Mouse (Mus musculus) spleen, adult 18-20 months (tissue): ENCODE measurements around the gene Cst6.
"Not testable (repeated sequence)": the region's sequence is repeated elsewhere in the genome, so short reads cannot be mapped to it uniquely, and the experiment has no call there.

Source experiments
- DNase-seq, 2 experiments: peaks; one replicate each; pipeline ENCODE4 v3.0.0; 2022; ENCODE audit warnings: mixed read lengths in 2 of 2

The Cst6 gene

DNA sequence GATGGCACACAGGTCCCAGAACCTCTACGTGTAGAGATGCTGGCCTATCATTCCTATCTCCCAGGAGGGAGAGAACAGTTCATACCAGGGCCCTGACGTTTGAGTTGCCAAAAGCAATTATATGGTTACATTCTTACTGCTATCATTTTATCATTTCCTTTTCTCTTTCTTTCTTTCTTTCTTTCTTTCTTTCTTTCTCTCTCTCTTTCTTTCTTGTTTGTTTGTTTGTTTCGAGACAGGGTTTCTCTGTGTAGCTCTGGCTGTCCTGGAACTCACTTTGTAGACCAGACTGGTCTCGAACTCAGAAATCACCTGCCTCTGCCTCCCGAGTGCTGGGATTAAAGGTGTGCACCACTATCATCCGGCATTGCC is at the start of gene Cst6:
TSS of gene Cst6 (minus strand) at position 73 of the 372 bp plus-strand sequence.
- DNase-seq: not testable (repeated sequence)

GRCm38 (mm10) chr19:5395371-5395770 is 46.0 kb upstream of the Cst6 start:
- no peak for DNase-seq

DNA sequence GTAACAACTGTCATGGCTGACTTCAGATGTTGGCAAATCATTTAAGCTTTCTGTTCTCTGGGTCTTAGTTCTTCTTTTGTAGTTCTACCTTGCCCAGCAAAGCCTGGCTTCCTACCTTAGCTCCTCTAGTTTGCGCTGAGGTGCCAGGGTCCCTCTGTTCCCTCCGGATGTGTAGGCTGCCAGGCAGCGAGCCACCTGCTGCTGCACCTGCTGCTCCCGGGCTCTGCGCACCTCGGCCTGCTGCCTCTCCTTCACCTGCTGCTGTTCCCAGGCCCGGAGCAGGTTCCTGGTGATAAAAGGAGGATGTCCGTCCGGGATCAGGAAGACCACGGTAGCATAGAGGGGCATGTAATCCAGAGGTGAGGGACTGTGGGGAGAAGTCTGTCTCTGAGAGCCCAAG is 44.8 kb upstream of the Cst6 start:
- DNase-seq: no peak

DNA sequence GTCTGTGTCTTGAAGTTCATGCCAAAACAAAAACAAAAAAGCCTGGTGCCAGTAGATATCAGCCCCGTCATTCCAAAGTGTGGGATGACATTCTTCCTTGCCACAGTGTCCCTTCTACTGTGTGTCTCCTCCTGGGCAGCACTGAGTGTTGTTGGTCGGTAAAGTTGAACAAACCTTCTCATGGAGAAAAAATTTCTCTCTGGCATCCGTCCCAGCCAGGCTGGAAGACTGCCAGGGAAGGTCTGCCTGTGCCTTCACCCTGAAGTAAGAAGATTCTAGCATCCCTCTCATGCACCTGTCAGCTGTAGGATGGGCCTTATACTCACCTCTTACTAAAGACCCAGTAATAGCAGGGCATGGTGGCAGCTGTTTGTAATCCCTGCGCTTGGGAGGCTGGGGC is 43.5 kb upstream of the Cst6 start:
- no peak for DNase-seq

GRCm38 (mm10) chr19:5390416-5390815 is 41.0 kb upstream of the Cst6 start:
- DNase-seq: no peak

DNA sequence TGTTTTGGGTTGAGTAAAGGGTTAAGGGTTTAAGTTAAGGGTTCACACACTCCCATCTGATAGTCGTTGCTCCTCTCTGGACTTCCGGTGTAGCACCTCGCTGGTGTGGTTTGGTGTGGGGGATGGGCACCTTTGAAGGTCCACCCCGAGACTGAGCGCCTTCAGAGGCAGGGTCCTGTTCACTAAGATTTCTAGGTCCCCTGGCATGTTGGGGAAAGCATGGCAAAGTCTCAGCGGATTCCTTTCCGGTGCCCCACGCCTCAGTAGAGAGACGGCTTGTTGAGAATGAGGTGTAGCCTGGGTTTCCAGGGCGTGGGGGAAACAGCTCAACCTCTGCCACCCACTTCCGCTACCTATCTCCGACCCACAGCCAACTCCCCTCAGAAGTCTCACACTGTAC is 40.3 kb upstream of the Cst6 start:
- peak; percentile 70 to 73 for DNase-seq

DNA sequence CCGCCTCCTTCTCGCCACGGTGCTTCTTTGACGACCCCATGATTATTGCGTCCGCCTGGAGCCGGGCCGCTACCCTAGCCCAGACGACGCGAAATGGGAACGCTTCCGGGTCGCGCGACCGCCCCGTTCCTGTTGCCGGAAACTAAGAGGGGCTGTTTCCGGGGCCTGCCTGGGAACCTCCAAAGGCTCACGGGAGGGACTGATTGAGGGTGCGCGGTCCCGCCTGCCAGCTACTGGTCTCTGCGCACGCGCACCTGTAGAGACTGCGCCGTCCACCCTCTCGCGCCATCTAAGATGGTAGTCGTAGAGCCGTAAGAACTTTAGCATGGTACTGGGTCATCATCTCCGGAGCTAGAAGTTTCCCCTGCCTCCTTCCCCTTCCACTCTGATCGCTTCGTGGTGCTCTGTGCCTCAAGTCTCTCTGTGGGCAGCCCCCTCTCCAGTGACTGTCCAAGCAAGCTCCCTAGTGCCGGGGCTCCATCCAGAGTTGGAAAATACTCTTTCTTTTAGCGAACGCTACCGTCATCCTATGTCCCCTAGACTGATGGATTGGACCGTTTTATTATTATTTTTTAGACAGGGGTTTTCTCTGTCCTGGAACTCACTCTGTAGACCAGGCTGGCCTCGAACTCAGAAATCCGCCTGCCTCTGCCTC is 39.3 kb upstream of the Cst6 start, which contains the start of gene Sart1:
TSS of gene Sart1 (minus strand) at position 116 of the 655 bp plus-strand sequence.
- peak; percentile 88 to 91 for DNase-seq

DNA sequence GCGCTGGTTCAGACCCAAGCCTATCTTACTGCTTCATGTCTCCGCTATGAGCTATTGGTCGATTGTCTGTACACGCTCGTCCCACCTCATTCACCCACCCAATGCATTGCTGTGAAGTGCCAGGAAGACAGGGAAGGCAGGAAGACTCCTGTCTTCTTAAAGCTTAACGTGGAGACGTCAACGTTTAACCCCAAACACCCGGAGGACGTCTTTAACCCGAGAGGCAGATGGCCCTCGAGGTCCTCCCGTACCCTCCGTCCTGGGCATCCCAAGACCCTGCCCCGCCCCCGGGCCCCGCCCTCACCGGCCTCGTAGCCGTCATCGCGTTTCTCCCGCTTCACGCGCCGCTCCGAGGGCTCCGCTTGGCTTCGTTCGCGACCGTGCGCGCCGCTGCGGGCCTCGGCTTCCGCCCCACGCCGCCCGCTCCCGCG is 38.7 kb upstream of the Cst6 start:
- peak in 1 of 2 experiments; percentile 41 for DNase-seq

DNA sequence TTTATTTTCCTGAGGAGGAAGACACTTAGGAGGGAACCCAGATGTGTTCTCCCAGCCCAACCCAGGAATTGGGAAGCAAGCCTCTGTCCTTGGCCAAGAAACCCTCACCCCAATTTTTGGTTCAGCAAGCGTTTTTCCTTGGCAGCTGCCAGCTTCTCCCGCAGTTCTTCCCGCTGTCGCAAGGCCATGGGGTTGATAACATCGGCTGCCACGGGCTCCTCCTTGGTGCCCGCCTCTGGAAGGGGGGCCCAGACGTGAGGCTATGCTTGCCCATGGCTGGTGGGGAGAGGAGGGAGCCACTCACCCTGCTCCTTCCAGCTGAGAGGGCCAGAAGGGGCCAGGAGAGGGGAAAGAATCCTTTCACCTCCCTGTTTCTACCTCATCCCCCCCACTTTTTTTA is 35.3 kb upstream of the Cst6 start:
- no peak for DNase-seq

DNA sequence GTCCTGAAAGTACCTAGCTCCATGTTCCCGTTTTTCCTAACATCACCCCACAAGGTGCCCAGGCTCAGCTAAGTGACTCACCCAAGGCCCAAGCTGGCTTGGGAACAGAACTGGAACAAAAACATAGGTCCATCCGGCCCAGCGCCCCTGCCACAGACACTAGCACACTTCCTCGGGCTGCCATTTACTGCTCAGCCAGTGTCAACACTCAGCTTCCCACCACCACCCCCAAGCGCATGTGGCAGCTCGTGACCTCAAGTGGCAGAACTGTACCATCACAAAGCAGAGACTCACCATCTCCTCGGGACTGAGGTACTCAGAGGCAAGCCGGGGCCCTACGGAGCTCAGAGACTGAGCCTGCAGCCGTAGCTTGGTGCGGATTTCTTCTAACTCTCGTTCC is 34.0 kb upstream of the Cst6 start:
- DNase-seq: no peak

DNA sequence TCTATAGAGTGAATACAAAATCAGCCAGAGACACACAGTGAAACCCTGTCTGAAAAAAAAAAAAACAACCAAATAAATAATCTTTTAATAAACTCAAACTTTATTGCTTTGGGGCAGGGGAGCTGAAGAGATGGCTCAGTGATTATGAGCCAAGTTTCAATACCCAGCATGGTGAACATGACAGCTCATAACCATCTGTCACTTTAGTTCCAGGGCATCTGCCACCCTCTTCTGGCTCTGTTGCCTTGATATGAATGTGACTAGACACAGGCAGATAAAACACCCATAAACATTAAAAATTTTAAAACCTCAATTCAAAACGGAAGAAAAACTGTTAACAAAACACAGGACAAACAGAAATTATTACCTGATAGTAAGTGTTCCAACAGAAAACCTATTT is 28.1 kb upstream of the Cst6 start:
- no peak for DNase-seq

DNA sequence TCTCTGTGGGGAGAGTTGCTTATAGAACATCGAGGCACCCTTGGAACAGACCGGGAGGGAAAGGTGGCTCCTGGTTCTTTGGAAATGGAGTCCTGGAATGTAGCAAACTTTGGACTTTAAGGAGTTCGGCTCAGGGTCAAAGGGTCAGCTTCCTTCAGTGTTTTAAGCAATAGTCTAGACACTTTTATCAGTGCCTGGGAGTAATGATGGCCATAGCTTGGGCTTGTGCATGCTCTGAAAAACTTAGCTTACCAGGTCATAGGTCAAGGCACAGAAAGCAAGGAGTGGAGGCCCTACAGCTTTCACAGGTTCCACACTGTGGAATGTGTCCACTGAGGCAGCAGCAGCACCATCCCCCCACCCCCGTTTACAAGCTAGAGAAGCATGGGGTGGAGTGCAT is 25.4 kb upstream of the Cst6 start:
- DNase-seq: no peak

DNA sequence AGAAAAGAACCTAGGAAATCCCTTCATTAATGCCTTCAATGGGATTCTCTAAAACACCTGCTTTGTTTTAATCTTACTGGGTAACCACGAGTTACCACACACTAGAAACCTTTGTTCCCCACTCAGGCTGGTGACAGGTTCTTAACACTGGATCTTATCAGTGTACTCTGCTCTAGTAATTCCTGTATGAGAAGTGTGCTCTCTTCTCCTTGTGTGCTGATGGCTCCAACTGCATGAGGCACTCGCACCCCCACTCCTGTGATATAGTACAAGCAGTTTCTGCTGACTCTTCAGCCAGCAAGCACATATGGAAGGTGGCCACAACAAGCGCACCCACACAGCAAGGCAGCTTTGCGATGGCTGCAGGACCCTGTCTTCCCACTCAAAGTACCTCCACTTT is 24.8 kb upstream of the Cst6 start:
- DNase-seq: no peak

DNA sequence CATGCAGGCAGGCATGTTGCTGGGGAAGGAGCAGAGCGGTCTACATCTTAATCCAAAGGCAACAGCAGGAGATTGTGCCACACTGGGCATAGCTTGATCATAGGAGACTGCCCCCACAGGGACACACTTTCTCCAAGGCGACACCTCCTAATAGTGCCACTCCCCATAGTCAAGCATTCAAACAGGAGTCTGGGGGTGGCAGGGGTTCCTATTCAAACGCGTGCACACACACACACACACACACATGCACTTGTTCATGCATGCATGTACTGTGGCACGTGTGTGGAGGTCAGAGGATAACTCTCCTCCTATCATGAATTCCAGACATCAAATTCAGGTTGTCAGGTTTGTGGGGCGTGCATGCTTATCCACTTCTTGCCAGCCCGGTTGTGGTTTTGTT is 23.4 kb upstream of the Cst6 start:
- no peak for DNase-seq

- DNase-seq: no peak
Measured at GRCm38 (mm10) chr19:5370932-5371331, 21.6 kb upstream of the Cst6 start.

GRCm38 (mm10) chr19:5367455-5367854 is 18.1 kb upstream of the Cst6 start:
- DNase-seq: no peak

GRCm38 (mm10) chr19:5367053-5367359 is 17.6 kb upstream of the Cst6 start, which contains the start of gene Banf1:
Gene Banf1, minus strand, starts transcription at chr19:5367168.
- no peak for DNase-seq

- DNase-seq: peak; percentile 86 to 90
Measured at GRCm38 (mm10) chr19:5366175-5367052, 17.0 kb upstream of the Cst6 start, which contains the start of gene Eif1ad. Gene Eif1ad, plus strand, starts transcription at chr19:5366741.

GRCm38 (mm10) chr19:5365751-5366150 is 16.4 kb upstream of the Cst6 start:
- no peak for DNase-seq

DNA sequence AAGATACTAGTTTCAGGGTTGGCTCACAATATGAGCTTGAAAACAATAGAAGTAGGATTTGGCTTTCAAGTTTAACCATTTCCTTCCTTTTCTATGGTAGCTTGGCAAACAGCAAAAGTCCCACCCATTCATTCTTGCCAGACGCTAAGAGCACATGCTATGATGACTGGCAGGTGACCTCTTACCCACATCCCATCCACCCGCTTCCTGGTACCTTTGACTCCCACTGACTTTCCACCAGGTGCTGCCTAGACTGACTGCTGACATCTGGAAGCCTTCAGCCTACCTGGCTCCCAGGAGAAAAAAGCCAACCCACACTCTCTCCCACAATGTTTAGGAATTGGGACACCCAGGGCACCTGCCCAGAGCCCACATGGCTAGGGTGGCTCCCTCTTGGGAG is 14.8 kb upstream of the Cst6 start:
- DNase-seq: no peak

DNA sequence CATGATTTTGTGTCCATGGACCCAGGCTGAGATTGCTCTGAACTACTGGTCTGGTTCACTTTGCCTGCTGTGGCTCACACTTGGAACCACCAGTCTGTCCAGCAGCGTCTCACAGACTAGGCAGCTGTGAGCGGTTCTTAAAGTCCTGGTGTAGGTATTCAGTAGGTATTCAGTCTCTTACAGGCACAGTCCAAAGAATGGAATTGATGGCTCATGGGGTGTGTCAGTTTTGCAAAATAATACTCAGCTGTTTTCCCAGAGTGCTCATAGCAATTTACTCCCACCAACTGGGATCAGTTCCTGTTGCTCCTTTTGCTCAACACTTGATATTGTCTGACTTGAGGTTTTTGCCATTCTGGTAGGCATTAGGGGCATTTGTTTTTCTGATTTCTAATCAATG is 12.8 kb upstream of the Cst6 start:
- no peak for DNase-seq

DNA sequence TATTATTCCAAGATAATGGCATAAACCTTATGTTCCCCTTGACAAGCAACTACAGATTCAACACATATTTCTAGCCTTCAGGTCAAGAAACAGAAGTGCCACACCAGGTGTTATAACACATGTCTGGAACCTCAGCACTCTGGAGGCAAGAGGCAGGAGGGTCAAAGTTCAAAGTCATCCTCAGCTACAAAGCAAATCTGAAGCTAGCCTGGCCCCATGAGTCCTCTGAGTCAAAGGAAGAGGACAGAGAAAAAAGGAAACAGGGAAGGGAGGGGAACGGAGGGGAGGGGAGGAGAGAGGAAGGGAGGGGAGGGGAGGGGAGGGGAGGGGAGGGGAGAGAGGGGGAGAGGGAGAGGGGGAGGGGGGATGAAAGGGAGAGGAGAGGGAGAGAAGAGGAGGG is 6.7 kb upstream of the Cst6 start:
- no peak for DNase-seq

- DNase-seq: no peak
Measured at GRCm38 (mm10) chr19:5353609-5354008, 4.2 kb upstream of the Cst6 start.
